Mouse (Mus musculus) CH12.LX (cell line): Measurements from ENCODE around the gene Uqcr11.

Source experiments
- CTCF ChIP-seq, 2 experiments: IDR thresholded peaks in 1 of 2; conservative IDR thresholded peaks in 1 of 2; 2 replicates each; pipeline ENCODE4 v1.5.1; 2011 to 2012; ENCODE audit warnings: low read depth in 2 of 2, low read length in 2 of 2, improper control_type of control experiment in 1 of 2, inconsistent platforms in 1 of 2, mild to moderate bottlenecking in 1 of 2, moderate library complexity in 1 of 2
- ELF1 ChIP-seq: IDR thresholded peaks from 2 replicates; pipeline ENCODE4 v1.6.1; 2014; ENCODE audit warnings: low read depth, mild to moderate bottlenecking, inconsistent platforms, low read length, improper control_type of control experiment
- EP300 ChIP-seq: IDR thresholded peaks from 2 replicates; pipeline ENCODE4 v1.6.1; 2011; ENCODE audit warnings: low read length, improper control_type of control experiment
- HCFC1 ChIP-seq: IDR thresholded peaks from 2 replicates; pipeline ENCODE4 v1.6.1; 2012; ENCODE audit warnings: low read depth, mild to moderate bottlenecking, inconsistent platforms, low read length, improper control_type of control experiment
- JUN ChIP-seq: IDR thresholded peaks from 2 replicates; pipeline ENCODE4 v1.6.1; 2011; ENCODE audit warnings: low read depth, mild to moderate bottlenecking, low read length, improper control_type of control experiment, moderate library complexity; ENCODE audit not compliant: insufficient read depth
- JUND ChIP-seq: conservative IDR thresholded peaks from 2 replicates; pipeline ENCODE4 v1.6.1; 2011; ENCODE audit warnings: low read depth, low read length, improper control_type of control experiment
- MAFK ChIP-seq: IDR thresholded peaks from 2 replicates; pipeline ENCODE4 v1.6.1; 2011; ENCODE audit warnings: low read length, improper control_type of control experiment; ENCODE audit not compliant: insufficient replicate concordance
- PAX5 ChIP-seq: IDR thresholded peaks from 2 replicates; pipeline ENCODE4 v1.6.1; 2012; ENCODE audit warnings: low read length, inconsistent platforms, mixed read lengths
- POLR2A ChIP-seq: IDR thresholded peaks from 2 replicates; pipeline ENCODE4 v1.6.1; 2011; ENCODE audit warnings: low read depth, mild to moderate bottlenecking, improper control_type of control experiment, low read length
- TCF12 ChIP-seq: IDR thresholded peaks from 2 replicates; pipeline ENCODE4 v1.6.1; 2014; ENCODE audit warnings: low read depth, mild to moderate bottlenecking, inconsistent platforms, low read length, improper control_type of control experiment

GRCm38 (mm10) chr10:80385811-80386734 lies 20.6 kb downstream of the Uqcr11 start:
- TF ChIP-seq HCFC1 (no peak), TCF12 (no peak), CTCF (conservative IDR thresholded peaks at IDR 0.05 in 1 of 2, IDR thresholded peaks at IDR 0.05 in 1 of 2; ENCODE audit: low read depth in 2 of 2, low read length in 2 of 2) (no peak), JUND (no peak), MAFK (no peak), PAX5 (no peak), POLR2A (no peak), EP300 (no peak), ELF1 (no peak), JUN (no peak)
